Mouse (Mus musculus) erythroid progenitor cell, adult 5-6 weeks (primary cell): ENCODE results near the gene Dirc2. TPM values are rescaled to one million over a fixed set of nuclear protein-coding genes. Genes with fewer than 3 reads are reported as not detected.

Experiments
- ATAC-seq: replicated peaks from 2 replicates; pipeline ENCODE4 v1.8.0; 2016; ENCODE audit warnings: moderate number of reproducible peaks, mild to moderate bottlenecking, moderate TSS enrichment, inconsistent platforms; ENCODE audit not compliant: poor library complexity, low FRiP score, severe bottlenecking
- total RNA-seq, 2 experiments: library from RNA; stranded (forward) in 1 of 2; stranded (reverse) in 1 of 2; fragments of 150-400 nt in 1 of 2; fragments of 186-747, 209-891 nt in 1 of 2; gene quantifications; 2 replicates each; pipeline versions ENCODE4 v1.2.3 to v1.2.4; 2015 to 2017; ENCODE audit warnings: low replicate concordance in 2 of 2

Dirc2 gene
- total RNA-seq (2015; ENCODE audit: low replicate concordance), result 4.6 and 9.4 TPM in 2 replicates
- total RNA-seq (2017; ENCODE audit: low replicate concordance), result 8.1 and 11.3 TPM in 2 replicates

DNA sequence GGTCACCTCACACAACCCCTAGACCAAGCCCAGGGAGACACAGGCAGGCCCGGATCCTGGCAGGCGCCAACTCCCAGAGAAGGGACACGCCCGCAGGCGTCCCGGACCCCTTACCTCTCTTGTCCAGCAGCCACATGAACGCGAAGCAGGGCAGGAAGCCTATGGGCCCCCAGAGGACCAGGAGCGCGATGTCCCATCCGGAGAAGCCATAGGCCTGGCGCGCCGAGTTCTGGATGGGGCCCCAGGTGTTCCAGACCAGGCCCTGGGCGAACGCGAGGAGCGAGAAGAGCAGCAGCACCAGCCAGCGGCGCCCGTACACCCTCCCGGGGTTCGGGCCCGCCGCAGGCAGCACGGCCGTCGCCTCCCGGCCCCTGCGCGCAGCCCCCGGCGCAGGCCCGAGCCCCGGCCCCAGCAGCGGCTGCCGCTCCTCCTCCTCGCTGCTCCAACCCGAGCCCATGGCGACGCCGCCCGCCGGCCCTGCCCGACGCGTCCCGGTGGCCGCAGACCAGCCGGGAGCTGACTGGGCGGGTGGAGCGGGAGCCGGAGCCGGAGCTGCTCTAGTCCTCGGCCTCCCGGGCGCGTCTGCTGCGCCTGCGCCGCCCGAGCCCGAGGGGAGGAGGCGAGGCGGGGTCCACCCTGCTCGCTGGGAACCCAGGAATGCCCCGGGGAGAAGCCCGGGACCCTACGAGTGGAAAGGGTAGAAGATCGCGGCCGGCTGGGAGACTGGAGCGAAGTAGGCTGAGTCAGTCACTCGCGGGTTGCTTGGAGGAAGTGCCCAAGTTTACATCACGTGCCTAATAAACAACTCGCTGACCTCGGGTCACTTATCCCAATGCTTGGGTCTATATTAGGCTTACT lies at the start of gene Dirc2:
Dirc2 (minus strand) TSS at position 572 of the 858 bp plus-strand sequence.
- ATAC-seq, result peak; percentile 66

DNA sequence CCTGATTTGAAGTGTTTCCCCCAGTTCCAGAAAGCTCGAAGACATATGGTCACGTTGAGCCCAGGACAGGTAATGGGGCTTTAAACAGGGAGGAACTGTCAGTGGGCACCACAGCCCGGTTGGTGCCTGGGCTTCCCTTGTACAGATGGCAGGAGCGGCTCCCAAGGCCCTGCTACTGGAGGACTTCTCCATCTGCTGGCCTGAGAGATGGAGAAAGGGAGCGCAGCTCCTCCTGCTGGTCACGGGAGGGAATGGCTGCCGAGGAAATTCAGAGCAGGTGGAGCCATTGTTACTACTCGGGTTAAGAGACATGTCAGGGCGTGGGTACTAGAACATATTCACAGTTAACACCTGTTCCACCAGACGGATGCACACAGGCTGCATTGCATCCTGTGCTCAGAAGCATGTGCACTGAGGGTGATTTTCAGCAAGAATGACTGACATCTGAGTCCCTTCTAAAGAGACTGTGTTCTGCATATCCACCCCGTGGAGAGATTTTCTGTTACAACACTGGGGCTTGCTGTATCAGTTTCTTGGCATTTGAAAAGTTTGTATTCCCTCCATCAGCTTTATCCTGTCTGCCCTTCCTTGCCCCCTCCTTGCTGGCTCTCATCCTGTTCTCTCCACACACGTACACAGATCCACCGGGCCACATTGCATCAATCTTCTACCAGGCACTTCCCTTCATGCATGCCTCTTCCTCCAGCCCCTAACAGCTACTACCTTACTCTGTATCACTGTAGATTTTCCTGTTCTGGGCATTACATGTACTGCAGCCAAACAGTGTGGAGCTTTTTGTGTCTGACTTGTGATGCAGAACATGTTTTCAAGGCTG lies 48.3 kb upstream of the Dirc2 start:
- ATAC-seq, result peak; percentile 94

DNA sequence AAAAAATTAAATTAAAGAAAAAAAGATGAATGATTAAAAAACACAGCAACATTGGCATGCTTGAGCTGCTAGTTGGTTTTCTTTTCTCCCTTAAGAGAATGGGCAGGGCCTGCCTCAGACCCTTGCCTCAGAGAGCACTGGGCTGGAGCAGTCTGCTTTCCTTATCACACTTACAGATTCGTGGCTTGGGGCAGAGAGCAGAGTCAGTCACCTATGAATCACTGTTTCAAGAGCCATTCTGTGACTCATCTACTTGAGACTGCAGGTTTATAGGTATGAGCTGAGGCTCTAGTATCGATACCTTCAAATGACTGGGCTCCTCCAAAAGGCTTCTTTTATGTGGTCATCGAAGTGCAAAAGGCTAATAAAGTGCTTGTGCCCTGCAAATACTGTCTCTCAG lies 44.0 kb upstream of the Dirc2 start:
- ATAC-seq, result no peak

DNA sequence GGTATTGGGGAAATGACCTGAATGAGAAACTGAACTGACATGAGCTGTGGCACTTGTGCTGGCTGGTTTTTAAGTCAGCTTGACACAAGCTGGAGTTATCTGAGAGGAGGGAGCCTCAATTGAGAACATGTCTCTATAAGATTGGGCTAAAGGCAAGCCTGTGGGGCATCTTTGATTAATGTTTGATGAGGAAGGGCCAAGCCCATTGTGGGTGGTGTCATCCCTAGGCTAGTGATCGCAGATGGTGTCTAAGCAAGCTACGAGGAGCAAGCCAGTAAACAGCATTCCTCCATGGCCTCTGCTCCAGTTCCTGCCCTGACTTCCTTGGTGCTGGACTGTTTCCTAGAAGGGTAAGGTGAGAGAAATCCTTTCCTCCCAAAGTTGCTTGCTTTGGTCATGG lies 39.7 kb upstream of the Dirc2 start:
- peak; percentile 78 for ATAC-seq

DNA sequence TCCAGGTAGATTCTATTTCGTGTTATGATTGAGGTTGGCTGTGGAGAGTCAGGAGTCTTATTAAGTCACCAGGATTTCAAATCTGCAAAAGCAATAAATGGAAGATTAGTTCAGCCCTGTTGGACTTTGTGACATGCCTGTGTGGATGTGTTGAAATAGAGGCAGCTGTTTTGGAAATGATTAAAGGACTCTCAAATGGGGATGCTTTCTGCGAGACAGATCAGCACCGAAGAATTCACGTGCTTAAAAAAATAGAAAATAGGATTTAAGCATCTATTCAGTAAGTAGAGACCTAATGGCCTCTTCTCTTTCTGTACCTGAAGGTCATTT lies 38.5 kb upstream of the Dirc2 start:
- peak; percentile 13 for ATAC-seq

DNA sequence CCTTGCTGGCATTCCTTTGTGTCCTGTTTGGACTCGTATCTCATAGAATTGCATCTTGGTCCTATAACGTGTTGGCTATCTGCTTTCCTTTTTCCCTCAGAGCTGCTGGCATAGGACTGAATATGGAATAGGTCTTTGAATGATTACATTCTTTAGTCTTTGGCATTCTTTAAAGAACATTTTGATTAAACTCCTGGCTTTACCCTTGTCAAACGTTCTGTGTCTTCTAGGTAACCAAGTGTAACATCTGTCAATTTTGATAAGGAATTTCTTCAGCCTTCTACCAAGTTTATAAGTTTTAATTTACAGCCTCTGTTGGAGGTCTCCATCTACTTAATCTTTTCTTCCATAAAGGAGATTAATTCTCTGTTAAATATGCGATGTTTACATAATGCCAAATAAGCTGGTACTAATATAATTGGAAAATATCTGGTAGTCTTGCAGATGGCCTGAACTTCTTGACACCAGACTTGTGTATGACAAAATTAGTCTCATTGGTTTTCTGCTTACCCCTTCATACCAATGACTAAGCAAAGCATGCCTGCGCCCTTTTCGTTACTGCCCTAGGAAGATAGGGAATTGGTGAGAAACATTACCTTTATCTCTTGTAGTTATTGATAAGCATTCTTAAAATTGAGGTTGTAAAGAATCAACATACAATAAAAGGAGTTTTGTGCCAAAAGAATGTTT lies 38.0 kb upstream of the Dirc2 start:
- ATAC-seq, result peak; percentile 81

DNA sequence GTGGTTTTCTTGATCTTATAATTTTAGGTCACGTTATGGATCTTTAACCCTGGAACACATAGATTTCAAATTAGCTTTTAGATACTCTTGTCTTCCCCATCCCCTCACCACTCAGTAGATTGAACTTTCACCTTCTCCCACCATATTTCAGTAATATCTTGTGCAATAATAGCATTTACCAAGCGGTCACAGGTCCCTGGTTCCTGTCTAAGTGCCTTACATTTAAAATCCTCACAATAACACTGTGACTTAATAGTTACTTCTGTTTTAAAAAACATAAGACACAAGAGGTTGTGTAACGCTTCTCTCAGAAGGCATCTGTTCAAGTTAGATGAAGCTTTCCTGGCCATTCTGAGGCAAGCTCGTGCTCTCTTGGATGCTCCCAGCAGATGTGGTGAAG lies 34.6 kb upstream of the Dirc2 start:
- no peak for ATAC-seq

DNA sequence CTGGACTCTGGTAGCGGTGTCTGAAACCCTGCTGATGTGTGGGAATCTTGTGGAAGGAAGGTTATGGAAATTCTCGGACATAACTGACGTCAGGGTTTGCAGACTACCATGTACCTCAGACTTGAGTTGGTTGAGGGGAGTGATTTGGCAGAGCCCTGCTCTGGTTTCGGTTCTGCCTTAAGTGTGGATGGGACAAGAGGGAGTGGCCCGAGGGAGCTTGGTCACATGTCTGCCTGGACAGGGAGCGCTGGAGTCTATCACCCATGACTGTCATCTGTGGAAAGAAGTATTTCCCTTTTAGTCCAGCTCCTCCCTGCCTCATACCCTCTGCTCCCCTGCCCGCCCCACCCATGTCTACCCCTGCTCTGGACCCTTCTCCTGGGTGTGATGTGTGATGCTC lies 33.0 kb upstream of the Dirc2 start:
- ATAC-seq, result no peak

DNA sequence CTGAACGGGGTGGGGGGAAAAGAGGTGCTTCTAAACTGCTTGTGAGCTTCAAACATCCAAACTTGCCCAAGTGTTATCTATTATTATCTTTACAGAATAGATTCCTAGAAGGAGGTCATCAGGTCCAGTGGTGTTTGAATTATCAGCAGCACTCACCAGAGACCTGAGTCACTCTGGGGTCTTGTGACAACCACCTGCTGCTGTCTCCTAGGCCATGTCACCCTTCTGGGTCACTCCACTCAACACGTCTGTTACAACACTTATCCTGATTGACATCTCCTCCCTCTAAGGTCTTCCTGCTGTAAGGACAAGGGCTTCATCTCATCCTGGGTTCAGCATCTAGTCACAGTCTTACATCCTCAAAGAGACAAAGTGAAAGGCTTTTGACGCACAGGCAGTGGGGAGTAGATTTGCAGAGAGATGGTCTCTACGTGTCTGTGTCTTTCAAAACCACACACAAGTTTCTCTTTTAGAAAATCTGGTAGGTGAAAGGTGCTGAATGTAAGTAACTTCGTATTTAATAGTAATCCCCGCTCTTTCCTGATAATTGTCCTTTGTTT lies 22.9 kb upstream of the Dirc2 start:
- ATAC-seq, result no peak

DNA sequence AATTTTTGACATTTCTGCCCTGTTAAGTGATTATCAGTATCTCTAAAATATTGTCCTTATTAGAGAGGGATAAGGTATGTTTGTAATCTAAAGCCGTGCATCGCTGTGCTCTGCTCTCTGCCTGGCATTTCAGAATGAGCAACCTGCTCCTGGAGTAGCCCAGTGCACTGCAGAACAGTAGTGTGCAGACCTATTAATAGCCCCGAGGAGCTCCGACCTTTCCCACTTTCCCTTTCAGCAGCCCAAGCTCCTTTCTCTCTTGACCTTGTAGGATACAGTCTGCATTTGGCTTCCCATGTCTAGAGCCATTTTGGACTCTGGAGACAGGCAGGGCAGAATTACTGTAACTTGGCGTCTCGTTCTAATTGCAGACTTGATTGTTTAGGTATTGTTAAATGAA lies 19.2 kb upstream of the Dirc2 start:
- ATAC-seq, result no peak

DNA sequence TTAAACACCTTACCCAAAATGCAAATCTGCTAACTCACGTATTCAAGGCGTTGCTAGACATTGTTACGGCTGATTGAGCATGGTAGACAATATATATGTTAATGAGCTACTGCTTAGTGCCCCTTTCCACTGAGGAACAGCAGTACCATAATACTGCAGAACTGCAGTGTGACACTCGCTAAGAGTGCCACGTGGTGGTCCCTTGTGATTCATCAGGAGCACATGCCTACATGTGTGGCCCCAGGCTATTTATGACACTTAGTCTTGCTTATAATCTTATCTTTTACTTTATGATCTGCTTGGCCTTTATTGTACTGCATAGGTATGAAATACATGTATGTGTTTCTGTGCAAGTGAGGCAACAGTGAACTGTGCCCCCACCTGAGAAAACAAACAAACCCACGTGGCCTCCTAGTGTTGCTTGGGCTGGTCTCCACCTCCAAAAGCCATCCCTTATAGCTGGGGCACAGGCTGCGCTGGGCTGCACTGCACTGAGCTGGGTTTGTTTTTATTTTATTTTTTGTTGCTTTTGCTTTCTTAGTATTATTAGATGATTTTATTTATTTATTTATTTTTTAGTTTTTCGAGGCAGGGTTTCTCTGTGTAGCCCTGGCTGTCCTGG lies 18.5 kb upstream of the Dirc2 start:
- ATAC-seq, result no peak

DNA sequence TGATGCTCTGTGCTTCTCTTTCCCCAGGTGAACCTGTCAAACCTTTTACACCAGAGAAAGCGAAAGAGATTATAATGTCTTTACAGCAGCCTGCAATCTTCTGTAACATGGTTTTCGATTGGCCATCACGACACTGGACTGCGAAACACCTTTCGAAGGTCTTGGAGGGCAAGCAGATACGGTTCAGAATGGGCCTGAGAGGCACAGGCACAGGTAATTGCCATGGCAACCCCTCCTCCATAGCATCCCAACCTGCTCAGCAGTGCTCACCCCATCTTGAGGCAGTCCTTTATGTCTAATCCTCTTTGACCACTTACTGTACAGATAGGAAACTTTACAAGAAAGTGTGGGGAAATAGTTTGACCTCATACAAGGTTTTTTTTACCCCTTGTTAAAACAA lies 18.0 kb upstream of the Dirc2 start:
- no peak for ATAC-seq

DNA sequence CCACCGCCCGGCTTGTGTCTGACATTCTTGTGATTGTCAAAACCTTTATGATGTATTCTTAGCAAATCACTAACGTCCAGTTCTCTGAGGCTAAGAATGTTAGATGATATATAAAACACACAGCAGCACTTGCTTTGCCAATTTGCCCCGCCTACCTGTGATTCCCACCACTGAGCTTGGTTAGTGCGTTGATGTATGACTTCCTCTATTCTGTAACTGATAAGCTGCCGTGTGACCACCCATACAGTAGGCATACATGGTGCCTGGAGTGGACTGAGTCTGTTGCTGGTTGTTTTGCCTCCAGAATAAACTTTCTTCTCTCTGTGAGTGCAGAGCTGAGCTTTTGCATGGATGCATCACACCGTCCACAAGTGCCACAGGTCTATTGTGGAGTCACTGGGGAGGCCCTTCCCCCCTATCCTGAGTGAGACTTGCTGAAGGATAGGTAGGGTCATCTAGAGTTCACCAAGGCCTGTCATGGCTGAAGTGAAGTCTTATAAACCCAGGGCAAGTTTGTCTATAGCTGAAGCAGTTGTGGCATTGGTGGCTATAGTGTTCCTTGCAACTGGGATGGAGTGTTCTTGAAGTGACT lies 15.1 kb upstream of the Dirc2 start:
- no peak for ATAC-seq

DNA sequence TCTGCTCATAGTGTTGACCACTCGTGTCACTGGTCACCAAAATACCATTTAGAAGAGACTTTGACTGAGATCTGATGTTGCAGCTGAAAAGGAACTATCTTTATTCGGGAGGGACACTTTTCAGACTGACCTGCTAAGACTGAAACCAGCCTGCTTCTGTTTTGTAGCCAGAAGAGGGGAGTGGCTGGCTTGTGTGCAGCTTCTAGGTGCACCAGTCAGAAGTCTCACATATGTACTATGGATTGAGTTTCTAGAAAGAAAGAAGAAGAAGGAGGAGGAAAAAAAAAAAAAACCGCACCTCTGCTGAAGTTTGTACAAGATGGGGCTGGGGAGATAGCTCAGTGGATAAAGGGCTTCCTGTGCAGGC lies 14.0 kb upstream of the Dirc2 start:
- ATAC-seq, result no peak

DNA sequence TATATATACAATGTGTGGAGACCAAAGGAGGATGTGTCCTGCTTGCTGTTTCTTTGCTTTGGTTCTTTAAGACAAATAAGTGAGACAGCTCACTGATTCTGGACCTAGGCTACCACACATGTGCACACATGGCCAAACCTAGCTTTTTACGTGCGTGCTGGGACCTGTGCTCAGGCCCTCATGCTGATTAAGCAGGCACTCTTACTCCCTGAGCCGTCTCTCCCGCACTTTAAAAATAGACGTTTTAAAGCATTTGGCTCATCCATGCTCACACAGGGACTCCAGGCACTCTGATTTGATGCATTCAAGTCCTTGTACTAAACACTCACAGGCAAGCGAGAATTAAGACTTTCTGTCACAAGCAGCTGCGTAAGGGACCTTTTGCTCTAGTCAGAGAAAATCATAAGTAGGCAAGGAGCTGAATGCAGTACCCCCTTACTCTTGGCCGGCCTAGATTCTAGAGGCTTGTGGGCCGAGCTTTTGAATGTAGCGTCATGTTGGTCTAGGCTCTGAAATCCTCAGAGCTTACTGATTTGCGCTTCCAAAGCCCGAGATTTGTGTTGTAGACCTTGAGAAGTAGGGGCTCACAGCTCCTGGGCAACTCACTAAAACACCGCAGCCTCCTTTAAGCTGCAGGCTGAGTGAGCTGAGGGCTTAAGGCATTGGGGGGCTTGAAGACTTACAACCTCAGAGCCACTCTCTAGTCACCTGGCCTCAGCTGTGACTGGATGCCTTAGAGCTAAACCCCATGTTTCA lies 13.5 kb upstream of the Dirc2 start:
- ATAC-seq, result no peak

DNA sequence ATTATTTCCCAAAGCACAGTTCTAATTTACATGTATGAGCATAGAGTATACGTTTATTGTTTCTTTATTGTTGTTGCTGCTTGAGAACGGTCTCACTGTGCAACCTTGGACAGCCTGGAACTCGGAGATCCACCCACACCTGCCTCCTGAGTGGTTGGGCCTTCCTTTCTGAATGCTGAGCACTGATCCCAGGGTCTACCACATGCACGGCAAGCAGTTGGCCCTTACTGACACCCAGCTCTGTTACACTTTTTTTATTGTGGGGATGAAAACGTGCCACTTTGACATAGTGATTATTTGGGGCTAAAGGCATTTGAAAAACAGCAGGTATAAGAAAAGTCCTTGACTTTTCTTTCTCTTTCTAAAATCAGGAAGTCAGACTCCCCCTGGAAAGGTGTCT lies 12.5 kb upstream of the Dirc2 start:
- no peak for ATAC-seq

DNA sequence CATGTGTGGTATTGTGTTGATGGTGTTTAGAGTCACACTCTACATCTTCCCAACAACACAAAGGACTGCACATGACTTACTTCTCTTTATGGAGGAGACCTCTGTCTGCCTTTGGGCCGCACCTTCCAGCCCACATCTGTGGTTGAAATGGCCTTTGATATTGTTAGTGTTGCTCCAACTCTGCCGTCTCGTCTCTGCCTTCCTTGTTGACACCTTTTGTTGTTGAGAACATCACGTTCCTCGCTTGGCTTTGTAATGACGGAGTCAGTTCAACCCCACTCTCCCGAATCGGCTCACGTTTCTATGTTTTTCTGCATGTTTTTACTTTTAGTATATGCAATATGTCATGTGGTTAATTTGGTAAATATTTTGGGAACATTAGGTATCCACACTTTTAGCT lies 11.9 kb upstream of the Dirc2 start:
- ATAC-seq, result no peak

DNA sequence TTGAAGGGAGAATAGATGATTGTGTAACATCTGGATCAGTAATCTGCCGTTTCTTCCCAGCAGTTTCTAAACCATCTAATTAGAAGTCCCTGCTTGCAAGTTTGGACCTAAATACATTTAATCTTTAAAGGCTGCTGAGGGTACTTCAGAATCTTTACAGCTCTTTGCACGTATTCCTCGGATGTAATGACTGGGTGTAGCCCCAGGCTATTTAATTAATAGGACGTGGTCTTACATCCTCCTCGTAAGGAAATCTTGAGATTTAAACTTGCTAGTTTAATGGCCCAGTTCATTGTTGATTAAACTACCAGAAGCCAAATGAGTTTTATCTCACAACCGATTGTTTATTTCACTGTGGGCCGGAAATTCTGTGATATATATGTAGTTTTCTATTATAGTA lies 10.5 kb upstream of the Dirc2 start:
- no peak for ATAC-seq

DNA sequence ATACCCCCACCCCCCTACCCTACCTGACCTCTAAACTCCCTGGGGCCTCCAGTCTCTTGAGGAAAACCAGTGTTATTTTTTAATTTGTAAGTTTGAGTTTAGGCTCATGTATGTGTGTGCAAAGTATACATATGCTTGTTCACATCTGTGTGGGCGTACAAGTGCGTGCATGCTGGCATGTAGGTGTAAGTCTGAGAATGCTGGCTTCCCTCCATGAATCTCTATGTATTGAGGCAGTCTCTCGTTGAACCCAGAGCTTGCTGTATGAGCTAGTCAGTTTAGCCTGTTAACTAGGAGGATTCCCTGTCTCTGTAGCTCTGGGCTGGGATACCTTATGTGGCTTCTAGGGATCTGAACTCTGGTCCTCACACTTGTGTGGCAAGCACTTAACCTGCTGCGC lies 8.6 kb upstream of the Dirc2 start:
- no peak for ATAC-seq
